Mouse (Mus musculus): Measurements from ENCODE around the gene Kcnk5. TPM values are rescaled to one million over a fixed set of nuclear protein-coding genes. Genes with fewer than 3 reads are reported as not detected.
A peak's percentile ranks its signal among the peaks of the same experiment; 100 is the strongest.

Kcnk5 gene
- total and polyA plus RNA-seq, 3 experiments = 8.7 to 12.5 (median 11.7) TPM

DNA sequence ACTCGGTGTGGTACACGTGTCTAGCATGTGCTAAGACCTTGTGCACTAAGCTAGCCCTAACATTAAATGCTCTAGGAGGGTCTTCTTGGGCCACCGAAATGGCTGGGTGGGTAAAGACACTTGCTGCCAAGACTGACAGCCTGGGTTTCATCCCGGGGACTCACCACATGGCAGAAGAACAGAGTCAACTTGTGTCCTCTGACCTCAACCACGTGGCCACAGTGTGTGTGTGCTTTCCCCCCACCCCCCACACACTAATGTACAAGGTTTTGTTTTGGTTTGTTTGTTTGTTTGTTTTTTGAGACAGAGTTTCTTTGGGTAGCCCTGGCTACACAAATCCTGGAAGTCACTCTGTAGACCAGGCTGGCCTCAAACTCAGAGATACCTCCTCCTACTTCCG lies 6.9 kb downstream of the Kcnk5 start:
- in situ Hi-C loops (cut with MboI; ENCODE audit: low pct_ligation_motif_present, low pct_unique_long_range_greater_than_20kb, low sequenced_read_pairs) = loop anchor here (5.0 kb wide), 1 partner anchor 52 kb away; no protein-coding TSS in a partner anchor
- peaks cover 72% of the 10 kb centered on the region for H3K79me2 ChIP-seq (replicated peaks; ENCODE audit: control insufficient read depth, extremely low read depth, insufficient read depth, poor library complexity, severe bottlenecking)
- no peak overlapping the region for H3K4me3 ChIP-seq (replicated peaks in 1 of 3; ENCODE audit: low read depth in 2 of 3, low read length in 2 of 3, poor library complexity in 1 of 3)
- no peaks in the 10 kb centered on the region for H3K9me3 ChIP-seq (replicated peaks; ENCODE audit: low read length)
- H3K27me3 ChIP-seq (replicated peaks) = no peaks in the 10 kb centered on the region
- peak overlapping the region; percentile 79 for H3K4me2 ChIP-seq (ENCODE audit: insufficient read depth, low read depth, poor library complexity, severe bottlenecking)
- DNase-seq (ENCODE audit: extremely low read depth) = no peak
- peak overlapping the region; percentile 82 for H3K27ac ChIP-seq (ENCODE audit: insufficient read depth, low read depth)
- TF ChIP-seq MAFK (IDR thresholded peaks at IDR 0.05; ENCODE audit: insufficient replicate concordance, low read length) (no peak), EP300 (IDR thresholded peaks at IDR 0.05; ENCODE audit: low read length) (no peak), UBTF (IDR thresholded peaks at IDR 0.05; ENCODE audit: low read depth, low read length) (no peak), E2F4 (IDR thresholded peaks at IDR 0.05; ENCODE audit: insufficient replicate concordance, low read depth, low read length) (no peak), SIN3A (IDR thresholded peaks at IDR 0.05; ENCODE audit: low read length) (no peak), HCFC1 (IDR thresholded peaks at IDR 0.05; ENCODE audit: low read depth, low read length) (no peak), MYC (IDR thresholded peaks at IDR 0.05; ENCODE audit: low read depth, low read length) (peak; percentile 95), CHD2 (IDR thresholded peaks at IDR 0.05; ENCODE audit: low read length) (no peak), TBP (conservative IDR thresholded peaks at IDR 0.05; ENCODE audit: low read depth, low read length) (no peak), JUN (IDR thresholded peaks at IDR 0.05; ENCODE audit: insufficient read depth, low read depth, low read length) (no peak), IRF4 (IDR thresholded peaks at IDR 0.05; ENCODE audit: low read depth, low read length) (no peak), POLR2A (IDR thresholded peaks at IDR 0.05; ENCODE audit: low read depth, low read length) (no peak), ZKSCAN1 (IDR thresholded peaks at IDR 0.05; ENCODE audit: borderline replicate concordance, low read depth, low read length) (no peak), RAD21 (IDR thresholded peaks at IDR 0.05; ENCODE audit: low read depth, low read length) (no peak), MAX (IDR thresholded peaks at IDR 0.05; ENCODE audit: low read length) (peak; percentile 93), MEF2A (IDR thresholded peaks at IDR 0.05; ENCODE audit: borderline replicate concordance, low read depth, low read length) (no peak), GABPA (IDR thresholded peaks at IDR 0.05; ENCODE audit: insufficient replicate concordance, low read depth, low read length) (no peak), MXI1 (IDR thresholded peaks at IDR 0.05; ENCODE audit: low read depth, low read length) (no peak), ZMIZ1 (IDR thresholded peaks at IDR 0.05; ENCODE audit: low read depth, low read length) (no peak), CTCF (conservative IDR thresholded peaks at IDR 0.05 in 1 of 2, IDR thresholded peaks at IDR 0.05 in 1 of 2; ENCODE audit: low read depth in 2 of 2, low read length in 2 of 2) (no peak), BHLHE40 (IDR thresholded peaks at IDR 0.05; ENCODE audit: low read depth, low read length) (no peak; the same call in 1 of the 2 replicates), ETS1 (conservative IDR thresholded peaks at IDR 0.05; ENCODE audit: low read depth, low read length) (no peak), KAT2A (IDR thresholded peaks at IDR 0.05; ENCODE audit: insufficient replicate concordance, low read length) (no peak), NELFE (IDR thresholded peaks at IDR 0.05; ENCODE audit: low read depth, low read length) (no peak), MAZ (IDR thresholded peaks at IDR 0.05; ENCODE audit: low read depth, low read length) (no peak), USF2 (conservative IDR thresholded peaks at IDR 0.05; ENCODE audit: low read depth, low read length) (peak; percentile 21; the same call in 1 of the 2 replicates), SMC3 (IDR thresholded peaks at IDR 0.05; ENCODE audit: low read depth, low read length) (no peak), NRF1 (IDR thresholded peaks at IDR 0.05; ENCODE audit: low read depth, low read length) (no peak), ELF1 (IDR thresholded peaks at IDR 0.05; ENCODE audit: low read depth, low read length) (0 out of 2 replicates have a peak, but pooled peaks have one; percentile 15), JUND (conservative IDR thresholded peaks at IDR 0.05; ENCODE audit: low read depth, low read length) (no peak), ZC3H11A (IDR thresholded peaks at IDR 0.05; ENCODE audit: low read depth, low read length) (no peak), CHD1 (IDR thresholded peaks at IDR 0.05; ENCODE audit: low read depth, low read length) (no peak), USF1 (IDR thresholded peaks at IDR 0.05; ENCODE audit: low read depth, low read length) (peak; percentile 54), RCOR1 (conservative IDR thresholded peaks at IDR 0.05; ENCODE audit: low read depth, low read length) (no peak), ZNF384 (IDR thresholded peaks at IDR 0.05; ENCODE audit: low read depth, low read length) (no peak), TCF12 (IDR thresholded peaks at IDR 0.05; ENCODE audit: low read depth, low read length) (0 out of 2 replicates have a peak, but pooled peaks have one; percentile 7), POLR2AphosphoS2 (IDR thresholded peaks at IDR 0.05; ENCODE audit: low read depth, low read length) (no peak), PAX5 (IDR thresholded peaks at IDR 0.05; ENCODE audit: low read length) (no peak)
- H3K36me3 ChIP-seq (replicated peaks in 1 of 2; ENCODE audit: control insufficient read depth in 1 of 2, insufficient read depth in 1 of 2, low read length in 1 of 2) = peaks cover 0 to 21% of the 10 kb centered on the region in 2 experiments
- dilution Hi-C loops (cut with MboI; ENCODE audit: extremely low pct_ligation_motif_present, extremely low pct_unique_long_range_greater_than_20kb, low sequenced_read_pairs) = no loop called here
- peak overlapping the region; percentile 49; the same call in 1 of the 2 replicates for H3K9ac ChIP-seq (ENCODE audit: insufficient read depth, low read depth)
- peaks cover 28 to 85% of the 10 kb centered on the region in 2 experiments for H3K4me1 ChIP-seq (ENCODE audit: control insufficient read depth in 1 of 2, insufficient read depth in 2 of 2)

Data from CH12.LX (cell line).